Mouse (Mus musculus): ENCODE results near the gene Stoml1. TPM values are rescaled to one million over a fixed set of nuclear protein-coding genes. Genes with fewer than 3 reads are reported as not detected.

Gene Stoml1
- 10 to 100 TPM; 78.5 to 79.8 TPM for total RNA-seq (2021)
- long read RNA-seq, experiment 1, transcript Stoml1-201 (7 exons, 1,984 nt) = major isoform, 98 of 123 reads
- long read RNA-seq, experiment 1, partial matches to known transcripts = 4 of 123 reads
- long read RNA-seq, experiment 1, other reads (novel, unspliced or antisense) = 17 of 123 reads
- long read RNA-seq, experiment 2, transcript Stoml1-201 (7 exons, 1,984 nt) = major isoform, 123 of 168 reads
- long read RNA-seq, experiment 2, partial matches to known transcripts = 15 of 168 reads
- long read RNA-seq, experiment 2, other reads (novel, unspliced or antisense) = 27 of 168 reads

GRCm38 (mm10) chr9:58253033-58253804 is at the start of gene Stoml1:
Gene Stoml1 (plus strand): TSS chr9:58253164.
- DNase-seq (ENCODE audit: low spot score in 2 of 2) = peak; percentile 88 to 94

DNA sequence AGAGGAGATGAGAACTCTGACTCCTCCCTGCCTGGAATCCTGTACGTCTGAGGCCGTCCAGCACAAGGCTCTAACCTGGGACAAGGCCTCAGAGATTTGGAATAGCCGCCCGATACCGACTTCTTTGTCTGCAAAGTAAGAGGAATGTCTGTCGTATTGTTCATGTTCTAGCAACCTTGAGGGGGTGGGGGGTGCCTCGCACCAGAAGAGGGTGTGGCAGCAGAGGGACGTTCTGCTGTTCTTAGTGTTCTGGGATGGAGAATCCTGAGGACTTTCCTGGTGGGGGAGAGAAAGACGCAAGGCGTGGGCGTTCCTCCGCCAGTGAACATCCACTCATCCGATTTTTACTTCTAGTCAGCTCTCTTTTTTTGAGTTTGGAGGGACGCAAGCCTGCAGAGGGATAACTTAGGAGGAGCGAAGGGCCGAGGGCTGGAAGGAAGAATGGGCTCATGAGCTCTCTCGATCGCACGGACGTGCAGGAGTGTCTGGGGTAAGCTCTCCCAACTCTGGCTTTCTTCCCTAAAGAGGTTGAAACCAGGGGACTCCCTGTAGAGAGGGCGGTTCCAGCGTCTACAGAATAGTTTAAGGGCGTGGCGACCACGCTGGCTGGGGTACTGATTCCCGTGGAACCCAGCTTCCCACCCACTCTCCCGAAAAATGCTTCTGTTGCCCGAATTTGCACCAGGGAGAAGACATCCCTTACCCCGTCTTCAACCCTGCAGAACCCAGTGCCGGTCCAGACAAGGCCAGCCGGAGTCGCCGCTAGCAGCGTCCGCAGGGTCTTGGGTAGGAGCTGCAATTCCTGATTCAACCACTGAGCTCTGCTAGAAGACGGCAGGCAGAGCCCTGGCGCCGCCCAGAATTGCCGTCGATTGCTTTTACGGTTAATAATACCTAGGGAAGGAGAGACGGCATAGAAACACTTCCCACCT is 49.2 kb upstream of the Stoml1 start, which contains the start of the genes Islr and Islr2:
TSS of gene Islr (minus strand) at position 791 of the 932 bp plus-strand sequence.
TSS of gene Islr2 (minus strand) at position 804 of the 932 bp plus-strand sequence.
- peak; percentile 64 to 65 for DNase-seq (ENCODE audit: low spot score in 2 of 2)

DNA sequence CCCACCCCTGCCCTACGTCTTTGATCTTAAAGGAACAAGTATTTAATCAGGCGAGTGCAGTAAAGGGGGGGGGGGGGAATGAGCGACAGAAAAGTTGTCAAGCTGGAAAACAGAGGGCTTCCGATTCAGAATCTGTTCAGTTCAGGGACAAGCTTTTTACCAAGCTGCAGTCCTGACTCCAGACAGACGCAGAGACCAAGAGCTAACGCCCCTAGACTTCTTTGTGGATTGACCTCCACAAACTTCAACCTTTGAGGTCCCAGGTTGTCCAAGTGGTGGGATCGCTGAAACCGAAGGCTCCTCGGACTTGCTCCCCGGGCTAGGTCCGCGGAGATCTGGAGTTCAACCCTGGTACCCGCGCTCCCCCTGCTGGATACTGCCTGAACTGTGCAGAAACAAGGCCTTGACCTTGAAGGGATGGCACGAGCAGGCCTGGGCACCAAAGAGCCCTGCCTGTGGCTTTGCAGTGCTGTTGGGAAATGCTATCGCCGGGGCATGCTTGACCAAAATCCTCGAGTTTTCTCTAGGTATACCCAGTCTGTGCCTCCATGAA is 48.4 kb upstream of the Stoml1 start:
- peak; percentile 92 for DNase-seq (ENCODE audit: low spot score in 2 of 2)

- peak; percentile 59 to 85 for DNase-seq (ENCODE audit: low spot score in 2 of 2)
Measured at GRCm38 (mm10) chr9:58206013-58206412, 47.0 kb upstream of the Stoml1 start.

GRCm38 (mm10) chr9:58209462-58210303 is 43.3 kb upstream of the Stoml1 start:
- peak in 1 of 2 experiments; percentile 20 for DNase-seq (ENCODE audit: low spot score in 2 of 2)

DNA sequence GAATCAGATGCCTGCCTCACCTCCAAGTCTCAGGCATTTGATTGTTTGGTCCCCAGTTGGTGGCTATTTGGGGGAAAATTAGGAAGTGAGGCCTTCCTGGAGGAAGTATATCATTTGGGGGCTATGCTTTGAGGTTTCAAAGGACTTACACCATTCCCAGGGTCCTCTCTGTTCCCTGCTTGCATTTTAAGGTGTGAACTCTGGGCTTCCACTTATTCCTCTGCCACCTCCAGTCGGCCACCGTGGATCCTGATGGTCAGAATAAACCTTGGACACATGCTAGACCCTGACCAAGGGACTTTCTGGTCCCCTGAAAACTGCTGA is 42.7 kb upstream of the Stoml1 start:
- no peak for DNase-seq (ENCODE audit: low spot score in 2 of 2)

GRCm38 (mm10) chr9:58213377-58213776 is 39.6 kb upstream of the Stoml1 start:
- no peak for DNase-seq (ENCODE audit: low spot score in 2 of 2)

DNA sequence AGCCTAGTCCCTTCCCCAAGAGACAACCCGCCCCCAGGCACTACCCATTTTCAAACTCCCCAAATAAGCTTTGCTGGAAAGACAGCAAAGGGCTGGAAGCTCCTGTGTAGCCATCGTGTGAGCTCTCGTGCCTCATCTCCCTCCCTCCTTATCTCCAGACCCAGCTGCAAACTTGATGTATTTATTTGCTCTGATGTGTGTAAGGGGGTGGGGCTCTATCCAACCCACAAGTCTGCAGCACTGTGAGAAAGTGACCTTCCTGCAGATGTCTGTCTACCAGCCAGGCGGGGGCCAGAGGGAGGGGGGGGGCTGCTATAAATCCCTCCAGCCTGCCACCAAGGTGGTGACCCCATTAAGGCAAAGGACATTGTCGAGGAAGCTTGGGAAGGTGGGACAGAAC is 39.1 kb upstream of the Stoml1 start:
- DNase-seq (ENCODE audit: low spot score in 2 of 2) = no peak

GRCm38 (mm10) chr9:58214519-58215180 is 38.3 kb upstream of the Stoml1 start:
- DNase-seq (ENCODE audit: low spot score in 2 of 2) = no peak

DNA sequence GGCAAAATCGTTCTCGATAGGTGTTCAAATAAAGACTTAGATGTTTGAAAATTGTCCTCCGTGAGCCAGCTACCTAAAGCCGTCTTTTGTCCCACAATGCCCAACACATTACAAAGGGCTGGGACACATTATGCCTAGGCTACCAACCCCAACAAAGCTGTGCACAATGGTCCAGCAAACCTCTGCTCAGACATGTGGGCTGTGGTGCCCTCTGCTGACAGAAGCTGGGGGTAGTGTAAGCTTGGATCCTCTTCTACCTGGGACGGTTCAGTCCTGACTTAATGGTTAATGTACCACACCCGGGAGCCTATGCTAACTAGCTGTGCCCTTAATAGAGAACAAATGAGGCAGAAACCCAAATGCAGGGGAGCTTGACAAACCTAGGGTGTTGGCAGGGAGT is 36.6 kb upstream of the Stoml1 start:
- peak in 1 of 2 experiments; percentile 43 for DNase-seq (ENCODE audit: low spot score in 2 of 2)

GRCm38 (mm10) chr9:58218539-58218938 is 34.4 kb upstream of the Stoml1 start:
- no peak for DNase-seq (ENCODE audit: low spot score in 2 of 2)

GRCm38 (mm10) chr9:58220218-58220903 is 32.6 kb upstream of the Stoml1 start:
- peak in 1 of 2 experiments; percentile 34 for DNase-seq (ENCODE audit: low spot score in 2 of 2)

GRCm38 (mm10) chr9:58224356-58224755 is 28.6 kb upstream of the Stoml1 start:
- no peak for DNase-seq (ENCODE audit: low spot score in 2 of 2)

DNA sequence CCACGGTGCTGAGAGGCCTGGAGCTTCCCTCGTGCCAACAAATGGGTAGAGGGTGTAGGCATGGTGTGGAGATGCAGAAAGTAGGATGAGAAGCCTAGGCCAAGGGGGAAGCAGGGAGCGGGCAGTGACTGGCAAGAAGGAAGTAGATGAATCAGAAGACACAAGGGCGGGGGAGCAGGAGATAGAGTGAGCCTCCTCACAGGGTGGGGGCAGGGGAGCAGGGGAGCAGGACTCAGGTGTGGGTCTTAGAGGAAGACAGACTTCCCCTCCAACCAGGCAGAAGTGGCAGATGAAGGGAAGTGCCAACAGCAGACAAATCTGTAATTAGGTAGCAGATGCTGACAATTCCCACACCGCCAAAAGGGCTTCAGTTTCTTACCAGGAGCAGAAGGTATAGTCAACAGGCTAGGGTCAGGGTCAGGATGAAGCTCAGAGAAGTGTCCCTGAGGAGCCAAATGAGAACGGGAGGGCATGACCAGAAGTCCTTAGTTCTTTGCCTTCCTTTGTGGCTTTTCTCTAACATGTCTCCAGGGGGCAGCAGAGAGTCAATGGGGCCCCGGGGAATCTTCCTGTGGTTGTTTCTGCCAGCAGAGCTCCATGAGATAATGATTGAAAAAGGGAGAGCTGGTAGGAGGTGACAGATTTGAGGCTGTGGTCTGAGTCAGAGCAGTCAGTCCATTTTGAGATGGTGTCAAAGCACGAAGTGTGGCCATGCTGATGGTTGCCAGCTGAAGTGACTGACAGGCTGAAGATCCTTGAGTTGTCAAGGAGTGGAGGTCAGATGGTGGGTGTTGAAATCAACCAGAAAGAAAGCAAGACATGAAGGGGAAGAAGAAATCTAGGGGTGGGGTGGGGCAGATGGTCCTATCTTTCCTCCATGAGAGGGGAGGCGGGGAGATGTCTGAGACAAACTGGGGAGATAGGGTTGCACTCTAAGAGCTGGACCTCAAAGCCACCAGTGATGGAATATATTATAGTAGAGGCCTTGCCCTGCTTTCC is 26.8 kb upstream of the Stoml1 start:
- DNase-seq (ENCODE audit: low spot score in 2 of 2) = peak; percentile 30 to 44

DNA sequence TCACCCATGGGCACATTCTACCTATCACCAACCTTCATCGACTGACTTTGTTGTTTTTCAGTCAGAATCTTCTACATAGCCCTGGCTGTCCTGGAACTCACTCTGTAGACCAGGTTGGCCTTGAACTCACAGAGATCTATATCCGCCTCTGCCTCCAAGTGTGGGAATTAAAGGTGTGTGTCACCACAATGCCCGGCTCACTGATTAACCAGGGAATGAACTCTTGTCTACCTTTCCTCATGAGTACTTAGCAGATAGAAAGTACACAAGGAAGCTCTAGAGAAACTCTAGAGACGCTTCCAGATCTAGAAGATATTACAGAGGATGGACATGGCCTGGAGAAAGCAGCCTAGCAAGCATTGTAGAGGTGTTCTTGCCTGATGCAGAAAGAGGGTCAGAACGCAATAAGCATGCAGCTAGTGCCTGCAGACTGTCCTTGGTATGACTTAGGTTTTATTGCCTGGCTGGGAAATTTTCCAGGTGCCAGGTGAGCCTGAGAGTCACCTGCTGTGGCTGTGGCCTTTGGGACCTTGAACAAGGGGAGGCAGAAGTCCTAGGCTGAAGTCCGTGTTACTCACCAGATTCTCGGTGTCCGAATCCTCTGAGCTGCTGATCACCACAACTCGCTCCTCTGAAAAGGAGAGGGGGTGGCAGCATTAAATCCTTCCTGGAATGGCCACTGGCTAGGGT is 24.0 kb upstream of the Stoml1 start:
- no peak for DNase-seq (ENCODE audit: low spot score in 2 of 2)

DNA sequence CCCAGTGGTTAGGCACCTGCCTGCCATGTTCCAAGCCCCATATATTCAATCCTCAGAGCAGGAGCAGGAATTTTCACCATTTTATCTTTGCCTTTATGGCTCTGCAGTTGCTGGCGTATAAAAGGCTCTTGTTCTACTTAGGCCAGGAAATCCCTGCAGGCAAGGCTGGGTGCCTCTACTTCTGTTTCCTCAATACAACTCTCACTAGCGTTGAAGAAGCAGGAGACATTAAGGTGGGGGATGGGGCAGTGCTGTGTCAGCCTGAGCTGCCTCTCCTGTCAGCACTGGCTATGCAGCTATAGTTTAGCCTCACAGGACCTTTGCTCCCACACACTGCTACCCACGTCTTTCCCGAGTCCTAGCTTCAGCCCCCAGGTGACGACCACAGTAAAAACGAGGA is 21.2 kb upstream of the Stoml1 start:
- DNase-seq (ENCODE audit: low spot score in 2 of 2) = no peak

DNA sequence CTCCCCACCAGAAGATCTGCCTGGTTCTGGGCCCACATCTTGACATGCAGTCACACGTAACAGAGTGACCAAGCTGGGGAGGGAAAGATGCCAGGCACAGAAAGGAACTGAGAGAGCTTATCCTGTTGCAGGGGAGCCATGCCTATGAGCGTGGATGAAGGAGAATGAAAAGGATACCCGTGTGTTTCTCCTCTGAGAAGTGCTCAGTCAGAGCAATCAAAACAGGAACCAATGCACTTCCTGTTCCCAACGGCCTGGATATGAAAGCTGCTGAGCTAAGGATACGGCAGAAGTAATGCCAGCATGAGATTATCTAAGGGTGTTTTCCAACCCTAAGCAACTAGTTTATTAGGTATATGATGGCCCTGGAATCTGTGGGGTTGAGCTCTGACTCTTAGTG is 20.6 kb upstream of the Stoml1 start:
- DNase-seq (ENCODE audit: low spot score in 2 of 2) = no peak
